Mouse (Mus musculus) right cerebral cortex, postnatal 25 days (tissue): Measurements from ENCODE around the gene Nop53.
"Not testable (repeated sequence)": the region's sequence is repeated elsewhere in the genome, so short reads cannot be mapped to it uniquely, and the experiment has no call there.

ENCODE experiments used
- DNase-seq: peaks from one replicate; pipeline ENCODE4 v3.0.0; 2022

The Nop53 gene

DNA sequence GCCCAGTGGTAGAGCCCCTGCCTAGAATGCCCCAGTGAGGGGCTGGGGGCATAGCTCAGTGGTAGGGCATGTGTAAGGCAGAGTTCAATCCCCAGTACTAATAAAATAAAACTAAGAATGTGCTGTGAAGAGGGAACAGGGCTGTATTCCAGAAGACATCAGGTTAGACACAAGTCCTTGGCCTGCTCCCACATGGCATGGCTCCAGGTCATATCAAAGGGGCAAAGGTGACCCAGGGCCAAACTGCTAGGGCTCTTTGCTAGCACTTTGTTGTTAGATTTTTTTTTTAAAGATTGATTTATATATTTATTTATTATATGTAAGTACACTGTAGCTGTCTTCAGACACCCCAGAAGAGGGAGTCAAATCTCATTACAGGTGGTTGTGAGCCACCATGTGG, 27.5 kb downstream of the Nop53 start:
- no peak for DNase-seq

DNA sequence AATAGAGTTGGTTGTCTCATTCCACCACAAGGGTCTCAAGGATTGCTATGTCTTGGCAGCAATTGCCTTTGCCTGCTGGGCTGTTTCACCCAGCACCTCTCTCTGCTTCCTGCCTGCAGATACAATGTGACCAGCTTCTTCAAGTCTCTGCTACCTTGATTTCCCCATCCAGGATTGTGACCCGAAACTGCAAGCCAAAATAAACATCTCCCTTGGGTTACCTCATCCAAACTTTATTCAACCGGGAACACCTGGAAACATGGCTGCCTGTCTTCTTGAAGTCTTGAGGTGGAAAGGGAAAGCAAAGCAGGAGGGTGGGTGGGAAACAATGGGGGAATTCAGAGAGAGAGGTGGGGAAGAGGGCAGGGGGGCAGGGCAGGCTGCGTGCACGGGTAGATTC, 28.9 kb downstream of the Nop53 start:
- DNase-seq: no peak

DNA sequence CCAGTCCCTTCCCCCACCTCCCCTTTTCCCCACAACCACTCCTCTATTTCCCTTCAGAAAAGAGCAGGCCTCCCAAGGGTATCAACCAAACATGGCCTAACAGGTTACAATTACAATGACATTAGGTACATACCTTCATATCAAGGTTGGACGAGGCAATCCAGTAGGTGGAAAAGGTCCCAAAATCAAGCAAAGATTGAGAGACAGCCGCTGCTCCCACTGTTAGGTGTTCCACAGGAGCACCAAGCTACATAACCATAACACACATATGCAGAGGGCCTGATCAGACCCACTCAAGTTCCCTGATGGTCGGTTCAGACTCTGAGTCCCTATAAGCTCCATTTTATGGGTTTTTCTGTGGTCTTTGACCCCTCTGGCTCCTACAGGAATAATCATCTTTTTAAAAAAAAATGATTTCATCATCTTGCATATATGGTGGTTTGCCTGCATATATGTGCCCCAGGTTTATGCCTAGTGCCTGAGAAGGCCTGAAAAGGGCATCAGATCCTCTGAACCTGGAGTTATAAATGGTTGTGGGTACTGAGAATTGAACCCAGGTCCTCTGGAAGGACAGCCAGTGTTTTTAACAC, 29.6 kb downstream of the Nop53 start:
- no peak for DNase-seq

DNA sequence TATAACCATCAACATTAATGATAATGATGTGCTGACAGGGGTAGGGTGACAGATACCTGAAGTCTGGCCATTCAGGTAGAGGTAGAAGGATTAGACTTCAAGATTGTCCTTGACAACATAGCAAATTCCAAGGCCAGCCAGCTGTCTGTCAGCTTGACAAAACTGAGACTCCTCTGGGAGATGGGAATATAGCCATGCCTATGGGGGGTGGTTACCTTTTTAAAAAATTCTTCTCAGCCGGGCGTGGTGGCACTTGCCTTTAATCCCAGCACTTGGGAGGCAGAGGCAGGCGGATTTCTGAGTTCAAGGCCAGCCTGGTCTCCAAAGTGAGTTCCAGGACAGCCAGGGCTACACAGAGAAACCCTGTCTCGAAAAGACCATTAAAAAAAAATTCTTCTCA, 30.2 kb downstream of the Nop53 start:
- DNase-seq: not testable (repeated sequence)

DNA sequence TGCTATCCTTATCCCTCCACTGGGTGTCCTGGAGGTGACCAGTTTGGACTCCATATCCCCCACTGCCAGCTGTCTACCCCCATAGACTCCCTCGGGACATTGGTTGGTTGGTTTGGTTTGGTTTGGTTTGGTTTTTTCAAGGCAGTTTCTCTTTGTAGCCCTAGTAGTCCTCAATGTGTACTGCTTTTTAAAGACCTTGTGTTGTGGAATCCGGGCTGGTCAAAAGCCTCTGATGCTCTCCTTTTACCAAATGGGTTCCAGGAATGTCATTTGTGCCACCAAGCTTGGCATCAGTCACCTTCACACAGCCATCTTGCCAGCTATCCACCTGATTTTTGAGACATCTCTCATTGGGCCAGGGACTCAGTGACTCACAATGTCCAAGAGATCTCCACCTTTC, 31.1 kb downstream of the Nop53 start:
- DNase-seq: no peak

DNA sequence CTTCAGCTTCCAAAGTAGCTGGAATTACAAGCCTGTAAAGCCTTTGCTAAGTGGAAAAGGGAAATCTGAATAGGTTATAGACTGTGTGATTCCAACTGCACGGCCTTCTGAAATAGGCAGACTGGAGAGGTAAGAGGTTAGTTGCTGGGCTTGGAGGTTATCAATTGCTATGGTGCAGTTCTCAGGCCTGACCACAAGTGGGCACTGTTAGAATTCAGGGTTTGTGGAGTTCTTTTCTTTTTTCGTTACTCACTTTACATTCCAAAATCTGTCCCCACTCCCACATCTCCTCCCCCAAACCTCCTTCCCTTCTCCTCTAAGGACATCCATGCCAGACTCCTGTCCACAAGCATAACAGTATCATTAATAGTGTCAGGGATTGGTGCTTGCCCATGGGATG, 31.6 kb downstream of the Nop53 start:
- no peak for DNase-seq

DNA sequence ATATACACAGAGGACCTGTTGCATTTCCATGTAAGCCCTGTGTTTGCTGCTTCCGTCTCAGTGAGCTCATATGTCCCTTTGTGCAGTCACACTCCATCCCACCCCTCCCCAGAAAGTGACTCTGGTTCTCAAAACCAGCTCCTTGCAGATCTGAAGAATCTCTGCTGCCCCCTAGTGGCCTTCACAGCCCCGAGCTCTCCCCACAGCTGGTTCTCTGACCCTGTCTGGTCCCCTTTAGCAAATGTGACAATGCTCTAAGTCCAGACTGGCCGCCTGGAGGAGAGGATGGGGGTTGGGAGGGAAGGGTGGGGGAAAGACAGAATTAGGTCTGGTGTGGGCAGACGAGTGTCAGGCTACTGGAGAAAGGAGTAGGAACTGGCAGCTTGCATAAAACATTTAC, 33.7 kb downstream of the Nop53 start:
- peak; percentile 54 for DNase-seq

DNA sequence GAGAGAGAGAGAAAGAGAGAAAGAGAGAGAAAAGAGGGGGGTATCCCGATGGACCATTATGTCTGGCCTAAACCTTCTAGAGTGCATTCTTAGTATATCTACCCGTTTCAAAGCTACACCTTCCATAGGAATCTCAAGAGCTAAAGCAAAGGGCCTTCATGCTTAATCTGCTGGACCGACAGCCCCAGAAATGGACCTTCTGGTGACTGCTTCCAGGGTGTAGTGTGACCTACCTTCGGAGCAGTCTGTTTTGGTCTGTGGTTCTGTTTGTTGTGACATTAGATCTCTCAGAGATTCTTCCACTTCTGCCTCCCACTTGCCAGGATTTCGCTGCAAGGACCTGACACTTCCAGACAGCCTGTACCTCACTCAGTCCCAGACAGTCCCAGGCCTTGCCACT, 35.4 kb downstream of the Nop53 start:
- DNase-seq: no peak

DNA sequence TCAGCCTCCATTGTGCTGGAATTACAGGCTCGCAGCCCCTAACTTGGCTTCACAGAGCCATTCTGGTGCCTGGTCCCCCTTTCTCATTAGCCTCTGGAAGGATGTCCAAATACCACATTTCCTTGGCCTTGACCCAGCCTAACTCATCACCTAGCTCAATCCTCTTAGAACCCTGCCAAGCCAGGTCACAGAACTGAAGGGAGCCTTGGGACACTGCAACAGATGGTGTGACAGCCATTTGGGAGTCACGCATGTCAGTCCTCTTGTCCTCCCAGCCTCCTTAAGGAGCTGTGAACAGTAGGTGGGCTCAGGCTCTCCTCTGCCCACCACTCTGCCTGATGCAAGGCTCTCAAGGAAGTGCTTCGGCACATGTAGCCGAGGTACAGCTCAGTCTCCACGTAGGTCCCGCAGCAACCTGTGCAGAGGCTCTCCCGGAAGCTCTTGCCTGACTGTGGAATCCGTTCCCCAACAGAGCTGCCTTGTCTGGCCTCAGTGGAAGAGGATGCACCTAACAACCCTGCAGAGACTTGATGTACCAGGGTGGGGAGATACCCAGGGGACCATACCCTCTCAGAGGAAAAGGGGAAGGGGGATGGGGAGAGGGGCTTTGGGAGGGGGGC, 37.8 kb downstream of the Nop53 start:
- DNase-seq: no peak

DNA sequence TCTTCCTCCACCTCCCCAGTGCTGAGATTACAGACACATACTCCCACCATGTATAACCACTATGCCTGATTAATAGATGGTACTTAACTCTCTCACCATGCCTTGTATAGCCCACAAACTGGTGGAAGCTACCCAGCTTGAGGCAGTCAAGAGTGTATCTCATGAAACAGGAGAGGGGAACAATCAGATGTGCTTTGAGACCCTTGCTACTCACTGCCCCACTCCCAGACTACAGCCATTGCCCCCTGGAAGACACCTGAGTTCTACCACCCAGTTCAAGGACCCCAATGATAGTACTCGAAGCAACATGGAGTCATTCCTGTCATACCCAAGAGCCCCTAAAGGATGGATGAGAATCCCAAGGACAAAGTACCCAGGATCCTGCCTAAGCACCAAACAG, 39.3 kb downstream of the Nop53 start:
- no peak for DNase-seq

DNA sequence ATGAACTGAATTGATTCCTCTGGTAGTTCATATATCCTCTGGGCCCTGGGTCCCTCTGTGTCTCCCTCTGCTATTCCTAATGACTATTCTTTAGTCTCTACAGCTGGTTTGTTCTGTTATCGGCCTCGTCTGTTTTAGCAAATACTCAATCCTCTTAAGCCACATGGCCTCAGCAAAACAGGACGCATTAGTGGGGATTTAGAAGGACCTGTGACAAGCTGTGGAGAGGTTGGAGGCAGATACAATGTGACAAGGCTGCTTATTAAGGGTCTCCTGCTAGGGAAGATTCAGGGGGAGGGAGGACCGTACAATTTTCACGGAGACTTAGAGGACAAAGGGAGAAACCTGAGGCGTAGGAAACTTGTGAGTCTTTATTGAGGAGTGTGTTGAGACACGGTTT, 40.0 kb downstream of the Nop53 start:
- no peak for DNase-seq

DNA sequence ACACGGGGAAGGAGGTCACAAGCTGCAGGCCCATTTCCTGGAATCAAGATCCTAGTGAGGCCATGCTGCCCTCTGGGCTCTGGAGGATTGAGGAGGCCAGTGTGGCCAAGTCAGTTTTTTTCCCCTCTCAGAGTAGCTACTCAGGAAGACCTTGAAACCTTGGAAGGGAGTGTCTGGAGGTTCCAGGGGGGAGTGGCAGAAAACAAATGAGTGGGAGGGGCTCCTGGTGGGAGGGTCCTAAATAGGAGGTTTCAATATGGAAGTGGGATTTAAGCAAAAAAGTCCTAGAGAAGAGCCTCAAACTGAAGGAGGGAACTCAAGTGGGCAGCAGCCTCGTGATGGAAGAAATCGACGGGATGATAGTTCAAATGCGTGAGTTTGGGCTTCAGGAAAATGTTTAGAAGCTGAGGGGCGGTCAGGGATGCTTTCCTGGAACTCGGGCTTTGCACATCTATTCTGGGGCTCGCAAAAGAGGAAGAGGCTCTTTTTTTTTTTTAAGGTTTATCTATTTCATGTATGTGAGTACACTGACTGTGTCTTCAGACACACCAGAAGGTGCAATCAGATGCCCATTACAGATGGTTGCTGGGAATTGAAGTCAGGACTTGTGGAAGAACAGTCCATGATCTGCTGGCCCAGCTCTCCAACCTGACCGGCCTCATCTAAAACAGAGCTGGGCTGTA, 44.4 kb downstream of the Nop53 start:
- DNase-seq: no peak

DNA sequence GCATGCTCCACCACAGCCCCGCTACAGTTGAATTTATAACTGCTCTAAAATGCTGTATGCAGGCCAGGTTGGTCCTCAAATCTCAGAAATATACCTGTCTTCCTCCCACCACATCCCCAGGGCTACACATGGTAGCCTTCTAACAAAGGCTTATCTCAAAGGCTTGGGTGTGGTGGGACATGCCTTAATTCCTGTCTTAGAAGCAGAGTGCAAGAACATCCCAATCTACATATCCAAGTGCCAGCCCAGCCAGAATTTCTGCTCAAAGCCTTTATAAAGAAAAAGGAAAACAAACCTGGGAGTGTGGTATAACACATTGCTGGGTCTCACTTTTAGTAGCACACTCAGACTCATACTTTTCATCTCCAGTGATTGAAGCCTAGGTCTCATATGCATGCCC, 51.6 kb downstream of the Nop53 start:
- no peak for DNase-seq
